8 mouse cellular contexts compared by ENCODE assay signal in the genomic region with DNA sequence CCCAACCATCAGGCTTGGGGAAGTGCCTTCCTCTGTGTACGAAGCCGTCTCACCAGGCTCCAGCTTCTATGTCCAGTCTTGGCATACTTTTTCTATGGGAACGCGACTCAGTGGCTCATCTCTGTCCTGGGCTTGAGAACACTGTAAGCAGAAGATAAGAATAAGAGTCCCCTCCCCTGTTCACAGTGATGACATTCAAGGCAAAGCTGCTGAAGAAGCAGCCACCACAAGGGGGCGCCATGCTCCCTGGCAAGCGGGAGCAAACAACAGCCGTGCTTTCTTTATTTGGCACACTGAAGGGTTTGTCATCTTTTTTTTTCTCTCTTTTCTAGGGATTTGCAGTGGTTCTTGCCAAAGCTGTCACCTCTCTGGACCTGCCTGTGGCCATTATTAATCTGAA. TPM values are rescaled to one million over a fixed set of nuclear protein-coding genes. Genes with fewer than 3 reads are reported as not detected.
DNase-seq lines count a peak whose midpoint lies in the region; ATAC-seq and TF ChIP-seq lines count a peak whose summit lies in the region.

No protein-coding gene starts in this region.

- TF ChIP-seq CTCF in forebrain, postnatal 0 days (IDR thresholded peaks at IDR 0.05; ENCODE audit: low read depth) = peak; percentile 71

- H3K27me3 ChIP-seq in forebrain, postnatal 0 days (ENCODE audit: insufficient read depth, low read length) = no peaks in the 10 kb centered on the region
- no peaks in the 10 kb centered on the region for H3K27me3 ChIP-seq in forebrain, embryonic 12.5 days
- no peaks in the 10 kb centered on the region for H3K27me3 ChIP-seq in neural tube, embryonic 15.5 days (replicated peaks)
- no peaks in the 10 kb centered on the region for H3K27me3 ChIP-seq in liver, embryonic 15.5 days

- no peak overlapping the region for H3K4me2 ChIP-seq in forebrain, postnatal 0 days (ENCODE audit: low read depth)
- no peak overlapping the region for H3K4me2 ChIP-seq in forebrain, embryonic 12.5 days
- H3K4me2 ChIP-seq in neural tube, embryonic 15.5 days = no peak overlapping the region
- H3K4me2 ChIP-seq in liver, embryonic 15.5 days = no peak overlapping the region

- H3K36me3 ChIP-seq in forebrain, postnatal 0 days (ENCODE audit: insufficient read depth) = peaks cover 40% of the 10 kb centered on the region
- H3K36me3 ChIP-seq in forebrain, embryonic 12.5 days (replicated peaks) = peaks cover 68% of the 10 kb centered on the region
- H3K36me3 ChIP-seq in neural tube, embryonic 15.5 days = peaks cover 48% of the 10 kb centered on the region
- H3K36me3 ChIP-seq in liver, embryonic 15.5 days (replicated peaks) = peaks cover 69% of the 10 kb centered on the region

- WGBS in forebrain, postnatal 0 days = 82% methylated on average over 7 of the region's 7 CpGs
- 83% methylated on average over 7 of the region's 7 CpGs for WGBS in forebrain, embryonic 12.5 days
- 89% methylated on average over 7 of the region's 7 CpGs for WGBS in neural tube, embryonic 15.5 days
- 52% methylated on average over 7 of the region's 7 CpGs for WGBS in liver, embryonic 15.5 days (ENCODE audit: insufficient replicate concordance)

- no peaks in the 10 kb centered on the region for H3K4me1 ChIP-seq in forebrain, postnatal 0 days (ENCODE audit: insufficient read depth)
- no peaks in the 10 kb centered on the region for H3K4me1 ChIP-seq in forebrain, embryonic 12.5 days
- H3K4me1 ChIP-seq in neural tube, embryonic 15.5 days = no peaks in the 10 kb centered on the region
- H3K4me1 ChIP-seq in liver, embryonic 15.5 days (replicated peaks) = peaks cover 21% of the 10 kb centered on the region

- H3K9me3 ChIP-seq in forebrain, postnatal 0 days (ENCODE audit: low read length) = no peaks in the 10 kb centered on the region
- H3K9me3 ChIP-seq in forebrain, embryonic 12.5 days = no peaks in the 10 kb centered on the region
- H3K9me3 ChIP-seq in neural tube, embryonic 15.5 days (replicated peaks) = no peaks in the 10 kb centered on the region
- H3K9me3 ChIP-seq in liver, embryonic 15.5 days (replicated peaks) = no peaks in the 10 kb centered on the region

- H3K9ac ChIP-seq in forebrain, postnatal 0 days = no peak overlapping the region
- H3K9ac ChIP-seq in forebrain, embryonic 12.5 days = no peak overlapping the region
- H3K9ac ChIP-seq in neural tube, embryonic 15.5 days (replicated peaks) = no peak overlapping the region
- no peak overlapping the region for H3K9ac ChIP-seq in liver, embryonic 15.5 days

- DNase-seq in forebrain, postnatal 0 days = peak; percentile 56
- peak; percentile 33 for DNase-seq in neural tube, embryonic 10.5 days (ENCODE audit: extremely low spot score, low spot score)
- DNase-seq in cerebellum, adult 9-10 months = peak; percentile 46
- DNase-seq in thymus, postnatal 36 days = peak; percentile 24 to 25
- DNase-seq in right cerebral cortex, adult 2 months (ENCODE audit: low spot score in 2 of 2) = no peak

- no peak for ATAC-seq in forebrain, postnatal 0 days
- ATAC-seq in forebrain, embryonic 12.5 days (ENCODE audit: low FRiP score) = no peak
- no peak for ATAC-seq in neural tube, embryonic 15.5 days (ENCODE audit: low FRiP score)
- peak; percentile 49; the same call in 1 of the 2 replicates for ATAC-seq in liver, embryonic 15.5 days (ENCODE audit: insufficient read depth)

- no peak overlapping the region for H3K4me3 ChIP-seq in forebrain, postnatal 0 days (ENCODE audit: low read depth, low read length)
- no peak overlapping the region for H3K4me3 ChIP-seq in forebrain, embryonic 12.5 days (replicated peaks)
- no peak overlapping the region for H3K4me3 ChIP-seq in neural tube, embryonic 15.5 days (replicated peaks)
- no peak overlapping the region for H3K4me3 ChIP-seq in liver, embryonic 15.5 days (replicated peaks)

- H3K27ac ChIP-seq in forebrain, postnatal 0 days (ENCODE audit: low read depth, low read length) = no peak overlapping the region
- H3K27ac ChIP-seq in forebrain, embryonic 12.5 days = no peak overlapping the region
- no peak overlapping the region for H3K27ac ChIP-seq in neural tube, embryonic 15.5 days (replicated peaks)
- H3K27ac ChIP-seq in liver, embryonic 15.5 days (replicated peaks) = 0 out of 2 replicates have a peak overlapping the region, but pooled peaks have one; percentile 25

RNA-seq across cellular contexts. Expression of gene Tyw1, which starts 11.2 kb away (rescaled TPM):
- 18.0 and 19.8 TPM in 2 replicates for total RNA-seq in forebrain, postnatal 0 days (2014; rRNA removed)
- 17.8 and 18.5 TPM in 2 replicates for polyA plus RNA-seq in forebrain, postnatal 0 days (2015; fragmentation: Nextera tagmentation; extraction: Ambion mirVana)
- polyA plus RNA-seq in forebrain, embryonic 12.5 days (2016; fragmentation: Nextera tagmentation; extraction: Ambion mirVana) = 28.1 and 29.8 TPM in 2 replicates
- 21.0 and 21.9 TPM in 2 replicates for polyA plus RNA-seq in neural tube, embryonic 15.5 days (2015; fragmentation: Nextera tagmentation; extraction: Ambion mirVana)
- polyA plus RNA-seq in liver, embryonic 15.5 days (2015; fragmentation: Nextera tagmentation; extraction: Ambion mirVana) = 10.9 and 11.2 TPM in 2 replicates

RNA-seq across cellular contexts. Expression of gene Sbds, which starts 11.3 kb away (rescaled TPM):
- total RNA-seq in forebrain, postnatal 0 days (2014; rRNA removed) = 27.2 and 27.8 TPM in 2 replicates
- 43.7 and 45.2 TPM in 2 replicates for polyA plus RNA-seq in forebrain, postnatal 0 days (2015; fragmentation: Nextera tagmentation; extraction: Ambion mirVana)
- 74.9 and 76.2 TPM in 2 replicates for polyA plus RNA-seq in forebrain, embryonic 12.5 days (2016; fragmentation: Nextera tagmentation; extraction: Ambion mirVana)
- 60.6 and 64.6 TPM in 2 replicates for polyA plus RNA-seq in neural tube, embryonic 15.5 days (2015; fragmentation: Nextera tagmentation; extraction: Ambion mirVana)
- 42.5 and 46.6 TPM in 2 replicates for polyA plus RNA-seq in liver, embryonic 15.5 days (2015; fragmentation: Nextera tagmentation; extraction: Ambion mirVana)

RNA-seq across cellular contexts. Expression of gene Tmem248, which starts 49.8 kb away (rescaled TPM):
- 29.8 and 45.8 TPM in 2 replicates for total RNA-seq in forebrain, postnatal 0 days (2014; rRNA removed)
- 20.6 and 29.1 TPM in 2 replicates for polyA plus RNA-seq in forebrain, postnatal 0 days (2015; fragmentation: Nextera tagmentation; extraction: Ambion mirVana)
- 29.2 and 30.1 TPM in 2 replicates for polyA plus RNA-seq in forebrain, embryonic 12.5 days (2016; fragmentation: Nextera tagmentation; extraction: Ambion mirVana)
- 24.7 and 27.5 TPM in 2 replicates for polyA plus RNA-seq in neural tube, embryonic 15.5 days (2015; fragmentation: Nextera tagmentation; extraction: Ambion mirVana)
- polyA plus RNA-seq in liver, embryonic 15.5 days (2015; fragmentation: Nextera tagmentation; extraction: Ambion mirVana) = 22.7 and 26.2 TPM in 2 replicates

Comparison
In these comparisons a context has a peak if more than half of its experiments do, and no peak if none do; other contexts are left out.
1. DNase-seq: peak in forebrain, postnatal 0 days (single experiment), neural tube, embryonic 10.5 days (single experiment), cerebellum, adult 9-10 months (single experiment) and thymus, postnatal 36 days (2 of 2); none in right cerebral cortex, adult 2 months (0 of 2).